Mouse (Mus musculus): ENCODE results near the gene Ctsq.
"Not testable (repeated sequence)": the region's sequence is repeated elsewhere in the genome, so short reads cannot be mapped to it uniquely, and the experiment has no call there.

The Ctsq gene

DNA sequence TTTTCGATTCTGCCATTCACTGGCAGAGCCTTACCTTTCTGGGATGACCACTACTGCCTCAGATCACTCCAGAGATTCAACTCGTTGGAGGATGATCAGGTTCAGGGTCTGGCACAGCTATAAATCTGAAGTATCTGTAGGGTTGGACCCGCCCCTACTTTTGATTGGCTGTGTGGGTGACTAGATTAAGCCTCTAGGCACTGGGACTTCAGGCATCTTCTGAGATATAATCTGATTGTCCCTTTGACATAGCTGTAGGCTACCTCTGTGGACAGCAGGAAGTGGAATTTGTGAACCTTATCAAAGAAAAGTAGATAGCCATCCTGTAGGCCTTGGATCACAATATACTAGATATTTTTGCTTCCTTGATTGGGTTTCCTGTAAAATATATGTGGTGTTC is at the start of gene Ctsq:
TSS of gene Ctsq (minus strand) at position 101 of the 400 bp plus-strand sequence.
- DNase-seq = no peak

DNA sequence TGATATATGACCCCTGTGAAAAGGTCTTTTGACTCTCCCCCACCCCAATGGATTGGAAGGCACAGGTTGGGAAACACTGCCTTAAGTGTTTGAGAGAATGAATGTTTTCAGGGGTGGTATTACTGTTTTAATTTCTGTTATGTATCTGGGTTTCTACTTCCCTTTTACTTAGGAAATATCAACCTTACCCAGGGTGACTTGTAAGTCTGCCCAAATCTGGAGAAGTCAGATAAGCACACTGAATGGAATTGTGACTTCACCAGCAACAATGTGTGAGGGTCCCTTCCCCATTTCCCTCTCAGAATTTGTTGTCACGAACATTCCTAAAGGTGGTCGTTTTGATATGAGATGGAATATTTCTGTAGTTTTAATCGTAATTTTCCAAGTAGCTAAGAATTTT is 17.6 kb downstream of the Ctsq start:
- no peak for DNase-seq

DNA sequence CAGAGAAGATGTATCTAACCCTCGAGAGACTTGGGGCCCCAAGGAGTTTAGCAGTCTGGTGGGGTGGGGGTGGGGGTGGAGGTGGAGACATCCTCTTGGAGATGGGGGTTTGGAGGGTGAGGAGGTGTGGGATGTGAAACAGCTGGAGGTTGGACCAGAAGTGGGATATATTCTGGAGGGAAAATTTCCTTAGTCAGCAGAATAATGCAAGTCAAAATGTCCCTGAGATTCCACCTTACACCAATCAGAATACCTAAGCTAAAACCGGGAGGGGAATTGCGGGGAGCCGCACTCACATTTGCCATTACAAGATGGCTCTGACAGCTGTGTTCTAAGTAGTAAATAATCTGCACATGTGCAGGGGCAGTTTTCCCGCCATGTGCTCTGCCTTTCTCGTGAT is 18.6 kb downstream of the Ctsq start:
- DNase-seq = no peak

DNA sequence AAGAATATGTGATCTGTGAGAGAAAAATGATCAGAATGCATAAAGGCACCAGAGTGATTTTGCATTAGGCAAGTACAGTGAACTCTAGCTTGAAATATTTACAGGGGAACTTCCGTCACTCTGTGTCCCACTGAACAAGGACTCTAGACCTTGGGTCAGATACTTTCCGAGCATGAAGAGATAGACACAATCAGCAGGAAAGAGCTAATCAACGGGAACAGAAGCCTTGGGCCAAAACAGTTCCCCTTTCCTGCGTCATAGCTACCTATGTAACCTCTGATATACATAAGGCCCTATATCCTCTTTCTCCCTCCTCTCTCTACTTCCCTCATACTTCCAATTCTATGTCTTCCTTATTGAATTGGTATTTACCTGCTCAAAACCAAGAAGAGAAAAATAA is 30.3 kb downstream of the Ctsq start:
- DNase-seq = no peak

DNA sequence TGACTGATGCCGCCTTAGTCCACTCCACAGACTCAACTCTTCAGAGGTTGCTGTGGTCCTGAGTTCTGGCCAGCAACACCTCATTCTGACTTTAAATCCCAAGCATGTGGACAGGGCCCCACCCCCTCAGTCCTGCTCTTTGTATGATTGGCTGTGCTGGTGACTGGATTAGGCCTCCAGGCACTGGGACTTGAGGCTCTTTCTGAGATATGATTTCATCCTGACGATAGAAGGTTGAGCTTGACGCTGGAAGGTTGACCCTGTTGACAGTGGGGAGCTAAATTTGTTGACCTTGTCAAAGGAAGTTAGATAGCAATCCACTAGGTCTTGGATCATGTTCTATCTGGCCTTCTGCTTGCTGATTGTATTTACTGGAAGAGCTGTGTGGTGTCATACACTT is 34.6 kb downstream of the Ctsq start, which contains the start of gene Ctsj:
TSS of gene Ctsj (minus strand) at position 101 of the 400 bp plus-strand sequence.
- DNase-seq = no peak

DNA sequence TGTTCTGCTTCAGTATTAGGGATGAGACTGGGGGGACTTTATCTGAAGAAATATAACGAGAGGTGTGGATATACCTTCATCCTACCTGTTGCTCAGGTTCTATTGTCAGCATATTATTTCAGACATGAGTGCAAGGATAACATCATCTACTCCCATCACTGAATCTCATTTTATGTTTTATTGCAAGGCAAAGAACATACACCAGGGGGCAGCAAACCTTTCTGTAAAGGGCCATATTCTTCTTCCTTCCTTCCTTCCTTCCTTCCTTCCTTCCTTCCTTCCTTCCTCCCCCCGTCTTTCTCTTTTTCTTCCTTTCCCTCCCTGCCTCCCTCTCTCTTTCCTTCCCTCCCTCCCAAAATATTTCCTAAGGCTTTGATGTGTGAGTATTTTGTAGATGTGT is 42.8 kb downstream of the Ctsq start:
- peak; percentile 5 for DNase-seq

DNA sequence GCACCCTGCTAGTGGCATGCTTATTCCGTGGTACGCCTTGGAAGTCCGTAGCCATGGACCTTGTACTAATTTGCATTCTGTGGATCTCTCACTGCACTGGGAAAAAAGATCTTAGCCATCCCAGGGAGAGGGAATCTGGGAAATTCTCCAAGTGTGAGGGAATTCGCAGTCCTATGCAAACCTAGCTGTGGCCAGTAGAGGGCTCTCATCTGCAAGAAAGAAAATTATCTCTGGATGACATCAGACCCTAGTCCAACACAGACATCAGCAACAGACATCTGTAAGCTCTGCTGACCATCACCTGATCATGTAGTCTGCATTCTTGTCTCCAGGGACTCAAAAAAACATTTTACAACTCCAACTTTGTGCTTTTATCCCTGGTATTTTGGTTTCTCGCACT is 53.5 kb downstream of the Ctsq start:
- not testable (repeated sequence) for DNase-seq

Data from thymus, postnatal 14 days (tissue).